Mouse (Mus musculus): ENCODE measurements around the gene Thap4. TPM values are rescaled to one million over a fixed set of nuclear protein-coding genes. Genes with fewer than 3 reads are reported as not detected.

Thap4 gene
- polyA plus RNA-seq, 1 experiment from 2014 or later, result 39.2 TPM

DNA sequence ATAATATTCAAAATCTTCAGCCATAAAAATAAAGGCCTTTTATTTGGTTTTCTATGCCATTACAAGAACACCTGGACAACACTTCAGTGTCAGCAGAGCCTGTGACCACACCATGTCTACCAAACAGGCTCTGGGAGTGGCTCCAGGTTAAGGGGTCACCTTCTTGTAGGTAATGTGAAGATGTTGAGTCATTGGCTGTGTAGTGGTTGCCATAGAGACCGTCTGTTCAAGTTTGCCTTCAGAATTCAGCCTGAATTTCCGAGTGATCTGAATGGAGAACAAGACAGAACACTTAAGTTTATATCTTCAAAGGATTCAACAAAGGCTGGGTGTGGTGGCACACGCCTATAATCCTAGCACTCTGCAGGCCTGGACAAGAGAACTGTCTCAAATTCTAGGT is 49.3 kb downstream of the Thap4 start:
- ATAC-seq (ENCODE audit: low FRiP score, low TSS enrichment), result no peak
- Histone ChIP-seq H3K4me1 (ENCODE audit: control insufficient read depth, insufficient read depth, low read length) (no peaks in the 10 kb centered on the region), H3K4me2 (ENCODE audit: low read length) (no peak overlapping the region), H3K36me3 (ENCODE audit: control insufficient read depth, insufficient read depth, low read length) (peaks cover 22% of the 10 kb centered on the region), H3K9me3 (ENCODE audit: control insufficient read depth, low read length) (no peaks in the 10 kb centered on the region), H3K9ac (replicated peaks; ENCODE audit: low read length) (no peak overlapping the region), H3K4me3 (replicated peaks; ENCODE audit: low read depth, low read length) (no peak overlapping the region), H3K27ac (replicated peaks; ENCODE audit: low read depth, low read length) (no peak overlapping the region), H3K27me3 (ENCODE audit: control insufficient read depth, insufficient read depth, low read length) (no peaks in the 10 kb centered on the region)
- DNase-seq, result no peak
- WGBS, result 68% methylated on average over 3 of the region's 3 CpGs

DNA sequence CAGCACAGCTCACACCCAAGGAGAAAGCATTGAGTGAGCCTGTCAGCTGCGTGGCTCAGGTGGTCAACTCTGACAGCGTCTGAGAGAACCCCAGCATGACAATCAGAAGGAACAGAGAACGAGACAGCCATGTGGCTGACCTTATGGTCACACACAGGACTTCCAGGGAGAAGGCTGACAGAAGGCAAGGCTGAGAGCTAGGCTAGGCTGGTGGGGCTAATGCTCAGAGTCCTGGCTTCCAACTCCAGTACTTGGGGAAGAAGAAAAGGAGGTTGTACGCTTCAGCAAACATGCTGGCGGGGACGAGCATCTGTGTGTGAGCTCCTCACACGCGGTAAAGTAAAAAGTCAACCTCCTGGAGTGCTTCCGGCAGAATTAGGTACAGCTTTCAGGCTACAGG is 50.3 kb downstream of the Thap4 start:
- Histone ChIP-seq H3K27ac (replicated peaks; ENCODE audit: low read depth, low read length) (no peak overlapping the region), H3K9me3 (ENCODE audit: control insufficient read depth, low read length) (no peaks in the 10 kb centered on the region), H3K9ac (replicated peaks; ENCODE audit: low read length) (no peak overlapping the region), H3K27me3 (ENCODE audit: control insufficient read depth, insufficient read depth, low read length) (no peaks in the 10 kb centered on the region), H3K4me3 (replicated peaks; ENCODE audit: low read depth, low read length) (no peak overlapping the region), H3K4me2 (ENCODE audit: low read length) (no peak overlapping the region), H3K4me1 (ENCODE audit: control insufficient read depth, insufficient read depth, low read length) (no peaks in the 10 kb centered on the region), H3K36me3 (ENCODE audit: control insufficient read depth, insufficient read depth, low read length) (peaks cover 22% of the 10 kb centered on the region)
- no peak for DNase-seq
- no peak for ATAC-seq (ENCODE audit: low FRiP score, low TSS enrichment)
- 86% methylated on average over 9 of the region's 9 CpGs for WGBS

DNA sequence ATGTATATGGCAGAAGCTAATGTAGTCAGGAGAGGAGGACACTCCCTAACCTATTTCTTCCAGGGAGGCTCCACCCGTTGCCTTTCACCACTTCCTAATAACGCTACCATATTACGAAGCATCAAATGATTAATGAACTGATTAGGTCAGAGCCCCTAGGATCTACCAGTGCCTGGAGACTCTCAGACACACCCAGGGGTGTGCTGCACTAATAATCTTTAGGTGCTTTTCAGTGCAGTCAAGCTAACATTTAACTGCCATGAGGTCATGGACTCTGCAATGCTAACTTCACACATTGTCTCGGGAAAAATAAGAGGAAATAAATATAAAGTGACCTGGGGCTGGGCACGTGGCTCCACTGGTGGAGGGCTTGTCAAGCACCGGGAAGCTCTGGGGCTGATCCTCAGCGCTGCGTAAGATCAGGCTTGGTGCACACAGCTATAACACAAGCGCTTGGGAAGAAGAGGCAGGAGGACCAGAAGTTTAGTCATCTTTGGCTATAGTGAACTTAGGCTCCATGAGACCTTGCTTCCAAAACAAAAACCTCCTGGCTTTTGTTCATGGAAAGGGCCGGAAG is 51.1 kb downstream of the Thap4 start:
- no peaks in the 10 kb centered on the region for H3K4me1 ChIP-seq (ENCODE audit: control insufficient read depth, insufficient read depth, low read length)
- DNase-seq, result no peak

DNA sequence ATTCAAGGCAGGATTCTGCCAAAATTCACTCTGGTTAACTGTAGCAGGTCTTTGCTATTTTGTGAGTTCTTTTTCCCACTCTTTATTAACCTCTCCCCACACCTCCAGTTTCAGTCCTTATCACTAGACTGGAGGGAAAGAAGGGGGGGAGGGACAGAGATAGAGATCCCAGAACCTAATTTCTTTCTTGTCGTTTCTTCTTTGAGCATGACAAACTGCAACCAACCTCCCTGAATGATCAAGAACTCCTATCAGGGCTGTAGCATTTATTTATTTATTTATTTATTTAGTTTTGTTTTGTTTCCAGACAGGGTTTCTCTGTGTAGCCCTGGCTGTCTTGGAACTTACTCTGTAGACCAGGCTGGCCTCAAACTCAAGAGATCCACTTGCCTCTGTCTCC is 52.6 kb downstream of the Thap4 start:
- ATAC-seq (ENCODE audit: low FRiP score, low TSS enrichment), result no peak
- H3K27ac ChIP-seq (replicated peaks; ENCODE audit: low read depth, low read length), result no peak overlapping the region
- no peaks in the 10 kb centered on the region for H3K9me3 ChIP-seq (ENCODE audit: control insufficient read depth, low read length)
- peaks cover 25% of the 10 kb centered on the region for H3K36me3 ChIP-seq (ENCODE audit: control insufficient read depth, insufficient read depth, low read length)
- no peaks in the 10 kb centered on the region for H3K4me1 ChIP-seq (ENCODE audit: control insufficient read depth, insufficient read depth, low read length)
- WGBS, result 97% methylated on average over 1 of the region's 1 CpGs
- no peak overlapping the region for H3K9ac ChIP-seq (replicated peaks; ENCODE audit: low read length)
- H3K4me2 ChIP-seq (ENCODE audit: low read length), result no peak overlapping the region
- DNase-seq, result no peak
- no peak overlapping the region for H3K4me3 ChIP-seq (replicated peaks; ENCODE audit: low read depth, low read length)
- no peaks in the 10 kb centered on the region for H3K27me3 ChIP-seq (ENCODE audit: control insufficient read depth, insufficient read depth, low read length)

More for the DNA sequence above, 51.1 kb downstream of the Thap4 start:
- peaks cover 22% of the 10 kb centered on the region for H3K36me3 ChIP-seq (ENCODE audit: control insufficient read depth, insufficient read depth, low read length)
- H3K27ac ChIP-seq (replicated peaks; ENCODE audit: low read depth, low read length), result no peak overlapping the region
- WGBS, result 95% methylated on average over 10 of the region's 10 CpGs
- no peaks in the 10 kb centered on the region for H3K27me3 ChIP-seq (ENCODE audit: control insufficient read depth, insufficient read depth, low read length)
- no peaks in the 10 kb centered on the region for H3K9me3 ChIP-seq (ENCODE audit: control insufficient read depth, low read length)
- H3K4me3 ChIP-seq (replicated peaks; ENCODE audit: low read depth, low read length), result no peak overlapping the region
- H3K9ac ChIP-seq (replicated peaks; ENCODE audit: low read length), result no peak overlapping the region
- no peak for ATAC-seq (ENCODE audit: low FRiP score, low TSS enrichment)
- no peak overlapping the region for H3K4me2 ChIP-seq (ENCODE audit: low read length)

DNA sequence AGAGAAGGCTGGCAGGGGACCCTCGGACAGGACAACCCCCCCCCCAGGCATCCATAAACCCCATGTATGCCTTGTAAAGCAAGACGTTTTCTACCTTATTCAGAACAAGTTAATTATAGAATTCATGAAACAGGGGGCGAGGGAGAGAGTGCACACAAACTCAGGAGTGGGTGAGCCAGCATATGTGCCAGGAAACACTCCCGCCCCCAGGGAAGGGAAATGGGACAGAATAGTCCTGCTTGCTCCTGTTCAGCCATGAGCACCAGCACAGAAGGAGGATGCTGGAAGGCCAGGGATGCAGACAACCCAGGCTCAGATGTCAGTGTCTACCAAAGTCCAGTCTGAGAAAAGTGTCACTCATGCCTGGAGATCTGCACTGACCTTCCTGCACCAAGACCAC is 55.5 kb downstream of the Thap4 start:
- ATAC-seq (ENCODE audit: low FRiP score, low TSS enrichment) (no peak), DNase-seq (no peak)
- H3K4me1 ChIP-seq (ENCODE audit: control insufficient read depth, insufficient read depth, low read length), result no peaks in the 10 kb centered on the region
- no peak overlapping the region for H3K9ac ChIP-seq (replicated peaks; ENCODE audit: low read length)
- no peak overlapping the region for H3K4me2 ChIP-seq (ENCODE audit: low read length)
- no peaks in the 10 kb centered on the region for H3K9me3 ChIP-seq (ENCODE audit: control insufficient read depth, low read length)
- no peaks in the 10 kb centered on the region for H3K27me3 ChIP-seq (ENCODE audit: control insufficient read depth, insufficient read depth, low read length)
- 88% methylated on average over 4 of the region's 4 CpGs for WGBS
- peaks cover 24% of the 10 kb centered on the region for H3K36me3 ChIP-seq (ENCODE audit: control insufficient read depth, insufficient read depth, low read length)
- H3K27ac ChIP-seq (replicated peaks; ENCODE audit: low read depth, low read length), result no peak overlapping the region
- H3K4me3 ChIP-seq (replicated peaks; ENCODE audit: low read depth, low read length), result no peak overlapping the region

DNA sequence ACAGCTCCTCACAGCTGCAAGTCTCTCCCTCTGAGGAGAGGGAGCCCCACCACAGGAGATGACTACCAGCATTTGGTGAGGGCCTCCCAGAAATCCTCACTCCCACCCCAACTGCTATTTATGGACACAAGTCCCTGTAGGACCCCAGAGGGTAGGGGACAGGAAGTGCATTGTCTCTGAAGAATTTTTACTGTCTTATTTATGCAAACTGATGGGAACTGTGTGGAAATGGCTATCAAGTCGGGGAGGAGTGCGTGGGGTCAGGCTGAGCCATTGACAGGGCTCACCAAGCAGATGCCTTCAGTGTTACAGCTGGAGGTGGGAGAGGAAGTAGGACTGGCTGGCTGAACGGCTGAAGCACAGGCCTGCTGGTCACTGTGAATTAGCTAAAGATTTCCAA is 57.3 kb downstream of the Thap4 start:
- no peak overlapping the region for H3K4me3 ChIP-seq (replicated peaks; ENCODE audit: low read depth, low read length)
- WGBS, result 69% methylated on average over 3 of the region's 3 CpGs
- no peak overlapping the region for H3K27ac ChIP-seq (replicated peaks; ENCODE audit: low read depth, low read length)
- no peak overlapping the region for H3K9ac ChIP-seq (replicated peaks; ENCODE audit: low read length)
- H3K4me2 ChIP-seq (ENCODE audit: low read length), result no peak overlapping the region
- no peaks in the 10 kb centered on the region for H3K27me3 ChIP-seq (ENCODE audit: control insufficient read depth, insufficient read depth, low read length)
- ATAC-seq (ENCODE audit: low FRiP score, low TSS enrichment) (no peak), DNase-seq (no peak)
- no peaks in the 10 kb centered on the region for H3K4me1 ChIP-seq (ENCODE audit: control insufficient read depth, insufficient read depth, low read length)
- peaks cover 15% of the 10 kb centered on the region for H3K36me3 ChIP-seq (ENCODE audit: control insufficient read depth, insufficient read depth, low read length)
- H3K9me3 ChIP-seq (ENCODE audit: control insufficient read depth, low read length), result no peaks in the 10 kb centered on the region

DNA sequence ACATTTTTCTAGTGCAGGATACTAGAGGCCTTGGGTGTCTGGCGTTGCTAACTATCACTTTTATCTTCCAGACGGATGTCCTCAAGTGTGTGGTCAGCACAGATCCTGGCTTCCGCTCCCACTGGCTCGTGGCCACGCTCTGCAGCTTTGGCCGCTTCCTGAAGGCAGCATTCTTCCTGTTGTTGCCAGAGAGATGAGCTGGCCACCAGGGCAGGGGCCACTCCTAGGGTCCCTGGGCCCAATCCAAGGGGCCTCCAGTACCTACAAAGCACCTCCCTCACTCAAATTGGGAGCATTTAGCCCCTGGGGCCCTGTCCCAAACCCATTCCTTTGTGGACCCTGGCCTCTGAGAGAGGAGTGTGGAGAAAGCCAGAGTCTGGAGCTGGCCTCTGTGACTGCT is 59.7 kb downstream of the Thap4 start:
- ATAC-seq (ENCODE audit: low FRiP score, low TSS enrichment), result no peak
- WGBS, result 84% methylated on average over 6 of the region's 6 CpGs

DNA sequence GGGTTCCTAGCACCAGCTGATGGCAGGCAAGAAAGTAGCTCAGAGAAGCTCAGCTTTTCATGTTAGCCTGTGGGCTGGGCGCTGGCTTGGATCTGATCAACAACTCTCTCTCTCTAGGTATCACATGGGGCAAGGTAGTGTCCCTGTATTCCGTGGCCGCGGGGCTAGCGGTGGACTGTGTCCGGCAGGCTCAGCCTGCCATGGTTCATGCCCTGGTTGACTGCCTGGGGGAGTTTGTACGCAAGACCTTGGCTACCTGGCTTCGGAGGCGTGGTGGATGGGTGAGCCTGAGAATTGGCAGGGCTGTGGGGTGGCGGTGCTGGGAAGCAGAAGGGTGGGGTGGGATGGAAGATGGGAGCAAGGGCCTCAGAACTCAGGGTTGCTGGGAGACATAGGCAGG is 60.7 kb downstream of the Thap4 start:
- no peaks in the 10 kb centered on the region for H3K4me1 ChIP-seq (ENCODE audit: control insufficient read depth, insufficient read depth, low read length)

More for the DNA sequence above, 59.7 kb downstream of the Thap4 start:
- H3K4me1 ChIP-seq (ENCODE audit: control insufficient read depth, insufficient read depth, low read length), result no peaks in the 10 kb centered on the region
- peaks cover 22% of the 10 kb centered on the region for H3K36me3 ChIP-seq (ENCODE audit: control insufficient read depth, insufficient read depth, low read length)
- no peak overlapping the region for H3K9ac ChIP-seq (replicated peaks; ENCODE audit: low read length)
- no peak for DNase-seq
- H3K9me3 ChIP-seq (ENCODE audit: control insufficient read depth, low read length), result no peaks in the 10 kb centered on the region
- no peak overlapping the region for H3K4me3 ChIP-seq (replicated peaks; ENCODE audit: low read depth, low read length)
- H3K27me3 ChIP-seq (ENCODE audit: control insufficient read depth, insufficient read depth, low read length), result no peaks in the 10 kb centered on the region
- H3K4me2 ChIP-seq (ENCODE audit: low read length), result no peak overlapping the region
- no peak overlapping the region for H3K27ac ChIP-seq (replicated peaks; ENCODE audit: low read depth, low read length)

DNA sequence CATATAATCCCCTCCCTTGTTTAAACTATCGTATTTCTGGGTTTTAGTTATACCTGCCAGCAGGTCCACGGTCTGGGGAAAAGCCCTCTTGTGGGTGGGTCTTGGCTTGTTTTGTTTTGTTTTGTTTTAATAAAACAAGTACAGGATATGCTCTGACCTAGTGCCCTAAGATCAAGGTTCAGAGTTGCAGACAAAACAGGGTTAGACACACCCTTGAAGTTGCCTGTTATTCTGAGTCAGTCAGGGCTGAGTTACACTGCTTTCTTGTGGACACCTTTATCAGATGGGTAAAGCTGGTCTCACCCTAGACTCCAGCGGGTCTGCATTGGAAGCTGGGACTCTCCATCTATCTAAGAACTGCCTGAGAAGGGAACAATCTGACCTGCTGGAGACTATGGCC is 61.2 kb downstream of the Thap4 start:
- H3K4me2 ChIP-seq (ENCODE audit: low read length), result no peak overlapping the region
- no peak for ATAC-seq (ENCODE audit: low FRiP score, low TSS enrichment)
- no peak for DNase-seq
- H3K4me3 ChIP-seq (replicated peaks; ENCODE audit: low read depth, low read length), result no peak overlapping the region
- 96% methylated on average over 3 of the region's 3 CpGs for WGBS
- H3K4me1 ChIP-seq (ENCODE audit: control insufficient read depth, insufficient read depth, low read length), result no peaks in the 10 kb centered on the region
- H3K36me3 ChIP-seq (ENCODE audit: control insufficient read depth, insufficient read depth, low read length), result peaks cover 22% of the 10 kb centered on the region
- no peak overlapping the region for H3K27ac ChIP-seq (replicated peaks; ENCODE audit: low read depth, low read length)
- H3K9me3 ChIP-seq (ENCODE audit: control insufficient read depth, low read length), result no peaks in the 10 kb centered on the region
- H3K9ac ChIP-seq (replicated peaks; ENCODE audit: low read length), result no peak overlapping the region
- no peaks in the 10 kb centered on the region for H3K27me3 ChIP-seq (ENCODE audit: control insufficient read depth, insufficient read depth, low read length)

More for the DNA sequence above, 60.7 kb downstream of the Thap4 start:
- no peak overlapping the region for H3K9ac ChIP-seq (replicated peaks; ENCODE audit: low read length)
- WGBS, result 94% methylated on average over 10 of the region's 10 CpGs
- ATAC-seq (ENCODE audit: low FRiP score, low TSS enrichment), result no peak
- H3K36me3 ChIP-seq (ENCODE audit: control insufficient read depth, insufficient read depth, low read length), result peaks cover 22% of the 10 kb centered on the region
- H3K9me3 ChIP-seq (ENCODE audit: control insufficient read depth, low read length), result no peaks in the 10 kb centered on the region
- no peak overlapping the region for H3K4me3 ChIP-seq (replicated peaks; ENCODE audit: low read depth, low read length)
- H3K4me2 ChIP-seq (ENCODE audit: low read length), result no peak overlapping the region
- no peaks in the 10 kb centered on the region for H3K27me3 ChIP-seq (ENCODE audit: control insufficient read depth, insufficient read depth, low read length)
- no peak for DNase-seq
- no peak overlapping the region for H3K27ac ChIP-seq (replicated peaks; ENCODE audit: low read depth, low read length)

Measured in midbrain, embryonic 14.5 days (tissue).